Mouse (Mus musculus): Measurements from ENCODE around the gene Chd2. TPM values are rescaled to one million over a fixed set of nuclear protein-coding genes. Genes with fewer than 3 reads are reported as not detected.

The Chd2 gene
- total and polyA plus RNA-seq, 3 experiments = 76.7 to 217 (median 125) TPM

DNA sequence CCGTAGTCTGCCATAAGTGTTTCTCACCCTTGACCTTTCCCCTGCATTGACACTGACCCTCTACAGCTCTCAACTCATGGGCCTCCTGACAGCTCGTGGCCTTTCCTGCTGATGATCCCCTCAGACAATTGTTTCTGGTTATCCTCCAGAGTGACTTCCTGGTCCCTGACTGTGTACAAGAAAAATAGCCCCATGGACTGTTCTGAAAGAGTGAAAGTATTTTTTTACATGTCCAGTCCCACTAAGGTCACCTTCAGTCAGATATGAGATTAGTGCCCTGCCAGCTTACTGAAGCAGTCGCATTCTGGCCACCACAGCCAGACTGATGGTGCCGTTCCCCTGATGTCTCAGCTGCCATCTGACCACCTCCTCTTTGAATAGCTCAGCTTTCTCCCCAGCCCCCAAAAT is 26.1 kb upstream of the Chd2 start:
- H3K27me3 ChIP-seq (ENCODE audit: insufficient read depth, low read length) = no peaks in the 10 kb centered on the region
- DNase-seq (ENCODE audit: low spot score) = no peak
- peaks cover 37% of the 10 kb centered on the region for H3K4me1 ChIP-seq (ENCODE audit: insufficient read depth, low read depth, low read length)
- no peaks in the 10 kb centered on the region for H3K36me3 ChIP-seq (replicated peaks)
- ATAC-seq (ENCODE audit: extremely low read depth, insufficient number of reproducible peaks, low FRiP score, poor library complexity, severe bottlenecking) = no peak
- no peak overlapping the region for H3K4me3 ChIP-seq (ENCODE audit: low read depth, low read length)
- TF ChIP-seq GATA1 (IDR thresholded peaks at IDR 0.05; ENCODE audit: borderline replicate concordance, low read length) (no peak), GATA2 (IDR thresholded peaks at IDR 0.05; ENCODE audit: borderline replicate concordance, low read depth, low read length) (no peak), TAL1 (conservative IDR thresholded peaks at IDR 0.05; ENCODE audit: low read depth, low read length) (no peak), POLR2AphosphoS5 (IDR thresholded peaks at IDR 0.05; ENCODE audit: insufficient replicate concordance, low read depth, low read length) (no peak), CTCF (IDR thresholded peaks at IDR 0.05; ENCODE audit: low read depth, low read length) (no peak)
- no peaks in the 10 kb centered on the region for H3K9me3 ChIP-seq (replicated peaks)

DNA sequence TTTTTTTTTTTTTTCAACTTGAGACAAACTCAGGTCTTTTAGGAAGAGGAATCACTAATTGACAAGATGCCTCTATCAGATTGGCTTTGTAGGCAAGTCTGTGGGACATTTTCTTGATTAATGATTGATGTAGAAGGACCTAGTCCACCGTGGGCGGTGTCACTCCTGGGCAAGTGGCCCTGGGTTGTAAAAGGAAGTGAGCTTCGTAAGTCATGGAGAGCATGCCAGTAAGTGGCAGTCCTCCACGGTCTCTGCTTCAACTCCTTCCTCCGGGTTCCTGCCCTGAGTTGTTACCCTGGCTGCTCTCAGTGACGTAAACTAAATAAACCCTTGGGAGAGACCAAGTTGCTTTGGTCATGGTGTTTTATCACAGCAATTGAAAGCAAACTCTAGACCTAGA is 22.5 kb upstream of the Chd2 start:
- ATAC-seq (ENCODE audit: extremely low read depth, insufficient number of reproducible peaks, low FRiP score, poor library complexity, severe bottlenecking) = no peak
- TF ChIP-seq GATA2 (IDR thresholded peaks at IDR 0.05; ENCODE audit: borderline replicate concordance, low read depth, low read length) (no peak), CTCF (IDR thresholded peaks at IDR 0.05; ENCODE audit: low read depth, low read length) (no peak), TAL1 (conservative IDR thresholded peaks at IDR 0.05; ENCODE audit: low read depth, low read length) (no peak), GATA1 (IDR thresholded peaks at IDR 0.05; ENCODE audit: borderline replicate concordance, low read length) (no peak), POLR2AphosphoS5 (IDR thresholded peaks at IDR 0.05; ENCODE audit: insufficient replicate concordance, low read depth, low read length) (no peak)
- no peaks in the 10 kb centered on the region for H3K36me3 ChIP-seq (replicated peaks)
- H3K9me3 ChIP-seq (replicated peaks) = no peaks in the 10 kb centered on the region
- no peak for DNase-seq (ENCODE audit: low spot score)
- H3K4me3 ChIP-seq (ENCODE audit: low read depth, low read length) = no peak overlapping the region
- H3K4me1 ChIP-seq (ENCODE audit: insufficient read depth, low read depth, low read length) = peaks cover 51% of the 10 kb centered on the region
- no peaks in the 10 kb centered on the region for H3K27me3 ChIP-seq (ENCODE audit: insufficient read depth, low read length)

DNA sequence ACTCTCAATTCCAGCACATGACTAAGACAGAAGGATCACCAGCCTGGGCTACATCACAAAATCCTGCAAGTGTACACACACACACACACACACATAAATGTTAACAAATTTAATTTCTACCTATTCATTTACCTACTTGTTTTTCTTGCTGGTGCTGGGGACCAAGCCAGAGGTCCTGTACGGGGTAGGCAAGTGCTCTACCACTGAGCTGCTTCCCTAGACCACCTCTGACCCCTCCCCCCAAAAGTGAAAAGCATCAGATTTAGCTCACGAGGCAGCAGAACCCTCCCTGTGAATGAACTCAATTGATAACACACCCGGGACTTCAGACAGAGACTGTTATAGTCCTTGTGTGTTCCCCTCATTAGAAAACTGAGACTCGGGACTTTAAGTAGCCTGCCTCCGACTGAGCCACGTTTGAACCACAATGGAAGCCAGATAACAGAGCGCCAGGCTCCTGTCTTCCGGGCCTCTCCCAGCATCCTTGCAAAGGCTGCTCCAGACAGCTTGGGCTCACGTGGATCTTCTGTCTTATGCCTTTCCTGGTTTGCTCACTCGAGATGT is 19.9 kb upstream of the Chd2 start:
- H3K27me3 ChIP-seq (ENCODE audit: insufficient read depth, low read length) = no peaks in the 10 kb centered on the region
- DNase-seq (ENCODE audit: low spot score) (no peak), ATAC-seq (ENCODE audit: extremely low read depth, insufficient number of reproducible peaks, low FRiP score, poor library complexity, severe bottlenecking) (no peak)
- H3K36me3 ChIP-seq (replicated peaks) = no peaks in the 10 kb centered on the region
- H3K4me1 ChIP-seq (ENCODE audit: insufficient read depth, low read depth, low read length) = peaks cover 44% of the 10 kb centered on the region
- H3K9me3 ChIP-seq (replicated peaks) = no peaks in the 10 kb centered on the region
- no peak for TF ChIP-seq POLR2AphosphoS5 (IDR thresholded peaks at IDR 0.05; ENCODE audit: insufficient replicate concordance, low read depth, low read length)
- no peak for TF ChIP-seq TAL1 (conservative IDR thresholded peaks at IDR 0.05; ENCODE audit: low read depth, low read length)
- no peak overlapping the region for H3K4me3 ChIP-seq (ENCODE audit: low read depth, low read length)

DNA sequence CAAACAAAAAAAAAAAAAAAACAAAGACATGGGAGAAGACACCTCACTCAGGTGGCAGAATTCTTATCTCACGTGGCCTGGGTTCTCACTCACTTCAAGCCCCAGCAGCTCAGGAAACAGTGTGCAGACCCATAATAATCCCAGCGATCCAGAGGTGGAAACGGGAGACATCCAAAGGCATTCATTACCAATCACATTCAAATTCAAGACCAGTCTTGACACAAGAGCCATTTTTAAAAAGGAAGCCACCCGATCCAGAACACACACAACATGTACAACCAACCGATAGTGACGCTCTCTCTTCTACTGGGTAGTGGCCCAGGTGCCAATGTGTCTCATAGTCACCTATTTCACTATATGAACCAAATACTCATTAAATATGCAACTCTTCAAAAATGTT is 19.2 kb upstream of the Chd2 start:
- no peak for ATAC-seq (ENCODE audit: extremely low read depth, insufficient number of reproducible peaks, low FRiP score, poor library complexity, severe bottlenecking)
- H3K4me1 ChIP-seq (ENCODE audit: insufficient read depth, low read depth, low read length) = peaks cover 44% of the 10 kb centered on the region
- no peak overlapping the region for H3K4me3 ChIP-seq (ENCODE audit: low read depth, low read length)
- no peak for TF ChIP-seq POLR2AphosphoS5 (IDR thresholded peaks at IDR 0.05; ENCODE audit: insufficient replicate concordance, low read depth, low read length)
- TF ChIP-seq GATA2 (IDR thresholded peaks at IDR 0.05; ENCODE audit: borderline replicate concordance, low read depth, low read length) = no peak
- TF ChIP-seq GATA1 (IDR thresholded peaks at IDR 0.05; ENCODE audit: borderline replicate concordance, low read length) = no peak
- TF ChIP-seq CTCF (IDR thresholded peaks at IDR 0.05; ENCODE audit: low read depth, low read length) = no peak
- no peak for TF ChIP-seq TAL1 (conservative IDR thresholded peaks at IDR 0.05; ENCODE audit: low read depth, low read length)
- no peaks in the 10 kb centered on the region for H3K36me3 ChIP-seq (replicated peaks)
- H3K9me3 ChIP-seq (replicated peaks) = no peaks in the 10 kb centered on the region
- DNase-seq (ENCODE audit: low spot score) = no peak
- no peaks in the 10 kb centered on the region for H3K27me3 ChIP-seq (ENCODE audit: insufficient read depth, low read length)

DNA sequence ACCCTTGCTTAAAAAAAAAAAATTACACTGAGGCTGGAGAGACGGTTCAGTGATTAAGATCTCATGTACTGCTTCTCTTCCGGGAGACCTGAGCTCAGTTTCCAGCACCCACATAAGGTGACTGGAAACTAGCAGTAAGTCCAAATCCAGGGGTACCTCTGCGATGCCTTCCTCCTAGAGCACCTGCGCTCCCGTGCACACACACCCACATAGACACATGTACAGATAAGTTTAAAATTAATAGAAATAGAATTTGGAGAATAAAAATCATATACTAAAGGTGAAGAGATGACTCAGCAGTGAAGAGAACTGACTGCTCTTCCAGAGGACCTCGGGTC is 18.2 kb upstream of the Chd2 start:
- no peak for ATAC-seq (ENCODE audit: extremely low read depth, insufficient number of reproducible peaks, low FRiP score, poor library complexity, severe bottlenecking)
- no peak for DNase-seq (ENCODE audit: low spot score)
- no peaks in the 10 kb centered on the region for H3K9me3 ChIP-seq (replicated peaks)
- H3K27me3 ChIP-seq (ENCODE audit: insufficient read depth, low read length) = no peaks in the 10 kb centered on the region
- peaks cover 40% of the 10 kb centered on the region for H3K4me1 ChIP-seq (ENCODE audit: insufficient read depth, low read depth, low read length)
- TF ChIP-seq TAL1 (conservative IDR thresholded peaks at IDR 0.05; ENCODE audit: low read depth, low read length) (no peak), CTCF (IDR thresholded peaks at IDR 0.05; ENCODE audit: low read depth, low read length) (no peak), POLR2AphosphoS5 (IDR thresholded peaks at IDR 0.05; ENCODE audit: insufficient replicate concordance, low read depth, low read length) (no peak), GATA1 (IDR thresholded peaks at IDR 0.05; ENCODE audit: borderline replicate concordance, low read length) (no peak), GATA2 (IDR thresholded peaks at IDR 0.05; ENCODE audit: borderline replicate concordance, low read depth, low read length) (no peak)
- no peaks in the 10 kb centered on the region for H3K36me3 ChIP-seq (replicated peaks)
- H3K4me3 ChIP-seq (ENCODE audit: low read depth, low read length) = peak overlapping the region; percentile 99; the same call in 1 of the 2 replicates

DNA sequence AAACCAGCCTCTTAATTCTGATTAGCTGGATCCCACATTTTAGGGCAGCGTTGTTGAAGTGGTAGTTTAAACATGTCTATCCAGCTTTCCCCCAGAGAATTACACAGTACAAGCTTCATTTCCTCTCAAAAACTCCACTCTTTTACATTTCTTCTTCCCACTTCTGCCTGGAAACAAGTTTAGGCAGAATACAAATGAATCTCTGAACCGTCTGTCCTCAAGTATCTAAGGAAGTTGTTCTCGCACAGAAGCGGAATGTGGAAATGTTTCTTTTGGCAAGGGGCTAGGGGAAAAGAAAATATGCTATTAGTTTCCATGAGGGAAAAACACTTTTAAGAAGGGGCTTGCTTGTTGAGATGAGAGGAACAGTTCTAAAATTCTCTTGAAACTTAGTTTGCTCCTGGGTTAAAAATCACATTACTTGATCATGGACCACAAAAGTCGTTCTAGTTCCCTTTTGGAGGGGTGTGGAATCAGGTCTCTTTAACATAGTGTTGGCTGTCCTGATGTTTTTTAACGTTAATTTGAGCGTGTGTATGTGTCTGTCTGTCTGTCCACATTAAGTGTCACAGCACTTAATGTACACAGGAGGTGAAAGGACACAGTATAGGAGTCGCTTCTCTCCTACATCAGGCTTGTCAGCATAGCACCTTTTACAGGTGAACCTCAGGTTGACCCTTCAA is 17.7 kb upstream of the Chd2 start:
- H3K27me3 ChIP-seq (ENCODE audit: insufficient read depth, low read length) = no peaks in the 10 kb centered on the region
- no peak for ATAC-seq (ENCODE audit: extremely low read depth, insufficient number of reproducible peaks, low FRiP score, poor library complexity, severe bottlenecking)
- peaks cover 40% of the 10 kb centered on the region for H3K4me1 ChIP-seq (ENCODE audit: insufficient read depth, low read depth, low read length)
- H3K9me3 ChIP-seq (replicated peaks) = no peaks in the 10 kb centered on the region
- peak overlapping the region; percentile 99 for H3K4me3 ChIP-seq (ENCODE audit: low read depth, low read length)
- TF ChIP-seq CTCF (IDR thresholded peaks at IDR 0.05; ENCODE audit: low read depth, low read length) (no peak), TAL1 (conservative IDR thresholded peaks at IDR 0.05; ENCODE audit: low read depth, low read length) (no peak), GATA1 (IDR thresholded peaks at IDR 0.05; ENCODE audit: borderline replicate concordance, low read length) (no peak), GATA2 (IDR thresholded peaks at IDR 0.05; ENCODE audit: borderline replicate concordance, low read depth, low read length) (no peak), POLR2AphosphoS5 (IDR thresholded peaks at IDR 0.05; ENCODE audit: insufficient replicate concordance, low read depth, low read length) (no peak)
- H3K36me3 ChIP-seq (replicated peaks) = no peaks in the 10 kb centered on the region
- DNase-seq (ENCODE audit: low spot score) = no peak

All from G1E (cell line).